Mouse (Mus musculus) kidney, embryonic 16.5 days (tissue): Measurements from ENCODE around the gene Zfp423. TPM values are rescaled to one million over a fixed set of nuclear protein-coding genes. Genes with fewer than 3 reads are reported as not detected.

Experiments used
- ATAC-seq: fragments of 200-750 bp; cut with Nextera tagmentation; 2 replicates; pipeline ENCODE4 v1.8.0; 2017; ENCODE audit warnings: moderate TSS enrichment; ENCODE audit not compliant: low FRiP score, low TSS enrichment
- H3K27ac ChIP-seq: fragments of 300-500 bp; sonication (generic); 2 replicates; pipeline ENCODE4 v1.5.1; 2014; ENCODE audit warnings: low read length
- H3K27me3 ChIP-seq: fragments of 300-500 bp; sonication (generic); 2 replicates; pipeline ENCODE4 v1.6.1; 2014; ENCODE audit warnings: low read length, control low read depth, mixed read lengths; ENCODE audit not compliant: insufficient read depth
- H3K36me3 ChIP-seq: fragments of 300-500 bp; sonication (generic); 2 replicates; pipeline ENCODE4 v1.6.1; 2014; ENCODE audit warnings: low read length, control low read depth, mixed read lengths; ENCODE audit not compliant: insufficient read depth
- H3K4me1 ChIP-seq: fragments of 300-500 bp; sonication (generic); 2 replicates; pipeline ENCODE4 v1.6.1; 2014; ENCODE audit warnings: low read length, control low read depth, mixed read lengths; ENCODE audit not compliant: insufficient read depth
- H3K4me2 ChIP-seq: fragments of 300-500 bp; sonication (generic); replicated peaks from 2 replicates; pipeline ENCODE4 v1.6.1; 2014; ENCODE audit warnings: low read depth, low read length
- H3K4me3 ChIP-seq: fragments of 300-500 bp; sonication (generic); 2 replicates; pipeline ENCODE4 v1.5.1; 2014; ENCODE audit warnings: mild to moderate bottlenecking, low read length
- H3K9ac ChIP-seq: fragments of 300-500 bp; sonication (generic); replicated peaks from 2 replicates; pipeline ENCODE4 v1.6.1; 2014; ENCODE audit warnings: low read length
- H3K9me3 ChIP-seq: fragments of 300-500 bp; sonication (generic); 2 replicates; pipeline ENCODE4 v1.6.1; 2016; ENCODE audit warnings: low read length, control low read depth
- WGBS: fragments of 180-500 bp; shearing (Covaris S2); extraction: QIAGEN DNeasy Blood & Tissue Kit; methylation state at CpG from one replicate; pipeline ENCODE4 v1.1.7; 2014; 5-methylcytosine and 5-hydroxymethylcytosine counted together
- polyA plus RNA-seq: library from polyadenylated mRNA; unstranded; fragments of >200 nt; fragmentation: Nextera tagmentation; extraction: Ambion mirVana; gene quantifications from 2 replicates; pipeline ENCODE4 v1.2.1, GENCODE M21; 2015

Gene Zfp423
- polyA plus RNA-seq, 1 experiment from 2014 or later: 11.4 TPM

GRCm38 (mm10) chr8:87645371-87645770 lies 314.0 kb downstream of the Zfp423 start:
- no peak for ATAC-seq
- Histone ChIP-seq H3K27me3 (no peaks in the 10 kb centered on the region), H3K4me2 (no peak overlapping the region), H3K27ac (no peak overlapping the region), H3K9me3 (no peaks in the 10 kb centered on the region), H3K4me3 (no peak overlapping the region), H3K36me3 (no peaks in the 10 kb centered on the region), H3K4me1 (peaks cover 3% of the 10 kb centered on the region; the same call in 1 of the 2 replicates), H3K9ac (no peak overlapping the region)
- WGBS: 20% methylated on average over 6 of the region's 6 CpGs

- no peak for ATAC-seq
Measured at GRCm38 (mm10) chr8:87640930-87641329, 318.5 kb downstream of the Zfp423 start.

GRCm38 (mm10) chr8:87636226-87636742 lies 323.1 kb downstream of the Zfp423 start:
- Histone ChIP-seq H3K27ac (peak overlapping the region; percentile 52), H3K9me3 (no peaks in the 10 kb centered on the region), H3K27me3 (no peaks in the 10 kb centered on the region), H3K9ac (no peak overlapping the region), H3K4me2 (peak overlapping the region; percentile 23; the same call in 1 of the 2 replicates), H3K4me1 (no peaks in the 10 kb centered on the region), H3K4me3 (no peak overlapping the region), H3K36me3 (no peaks in the 10 kb centered on the region)
- peak; percentile 57 for ATAC-seq
- 51% methylated on average over 11 of the region's 11 CpGs for WGBS

More at GRCm38 (mm10) chr8:87640930-87641329, 318.5 kb downstream of the Zfp423 start:
- Histone ChIP-seq H3K9ac (no peak overlapping the region), H3K27ac (no peak overlapping the region), H3K4me3 (no peak overlapping the region), H3K36me3 (no peaks in the 10 kb centered on the region), H3K27me3 (no peaks in the 10 kb centered on the region), H3K4me2 (no peak overlapping the region), H3K4me1 (peaks cover 3% of the 10 kb centered on the region; the same call in 1 of the 2 replicates), H3K9me3 (no peaks in the 10 kb centered on the region)
- WGBS: 47% methylated on average over 3 of the region's 3 CpGs

- no peak overlapping the region for H3K27ac ChIP-seq
- H3K9ac ChIP-seq: no peak overlapping the region
- H3K9me3 ChIP-seq: no peaks in the 10 kb centered on the region
- peaks cover 3% of the 10 kb centered on the region; the same call in 1 of the 2 replicates for H3K4me1 ChIP-seq
- no peak for ATAC-seq
- H3K4me2 ChIP-seq: no peak overlapping the region
- H3K36me3 ChIP-seq: no peaks in the 10 kb centered on the region
- H3K27me3 ChIP-seq: no peaks in the 10 kb centered on the region
- WGBS: 89% methylated on average over 7 of the region's 7 CpGs
- no peak overlapping the region for H3K4me3 ChIP-seq
Measured at GRCm38 (mm10) chr8:87631776-87632175, 327.6 kb downstream of the Zfp423 start.

GRCm38 (mm10) chr8:87629656-87630055 lies 329.7 kb downstream of the Zfp423 start:
- no peak overlapping the region for H3K27ac ChIP-seq
- H3K36me3 ChIP-seq: no peaks in the 10 kb centered on the region
- 32% methylated on average over 6 of the region's 6 CpGs for WGBS
- ATAC-seq: no peak
- H3K27me3 ChIP-seq: no peaks in the 10 kb centered on the region
- peaks cover 3% of the 10 kb centered on the region; the same call in 1 of the 2 replicates for H3K4me1 ChIP-seq
- no peaks in the 10 kb centered on the region for H3K9me3 ChIP-seq
- no peak overlapping the region for H3K4me2 ChIP-seq
- no peak overlapping the region for H3K9ac ChIP-seq
- H3K4me3 ChIP-seq: no peak overlapping the region

GRCm38 (mm10) chr8:87621181-87621580 lies 338.2 kb downstream of the Zfp423 start:
- Histone ChIP-seq H3K4me1 (no peaks in the 10 kb centered on the region), H3K9me3 (no peaks in the 10 kb centered on the region), H3K27me3 (0 out of 2 replicates have a peak, but pooled peaks cover 2% of the 10 kb centered on the region), H3K4me2 (no peak overlapping the region), H3K9ac (no peak overlapping the region), H3K27ac (no peak overlapping the region), H3K4me3 (no peak overlapping the region), H3K36me3 (no peaks in the 10 kb centered on the region)
- ATAC-seq: no peak
- 88% methylated on average over 12 of the region's 12 CpGs for WGBS

- 66% methylated on average over 6 of the region's 6 CpGs for WGBS
- no peak overlapping the region for H3K27ac ChIP-seq
- no peaks in the 10 kb centered on the region for H3K36me3 ChIP-seq
- no peaks in the 10 kb centered on the region for H3K4me1 ChIP-seq
- H3K4me2 ChIP-seq: no peak overlapping the region
- H3K9me3 ChIP-seq: no peaks in the 10 kb centered on the region
- no peak overlapping the region for H3K4me3 ChIP-seq
- H3K27me3 ChIP-seq: 0 out of 2 replicates have a peak, but pooled peaks cover 2% of the 10 kb centered on the region
- H3K9ac ChIP-seq: no peak overlapping the region
- no peak for ATAC-seq
Measured at GRCm38 (mm10) chr8:87620225-87620624, 339.2 kb downstream of the Zfp423 start.

- 69% methylated on average over 2 of the region's 2 CpGs for WGBS
- ATAC-seq: no peak
- Histone ChIP-seq H3K9ac (no peak overlapping the region), H3K27me3 (0 out of 2 replicates have a peak, but pooled peaks cover 2% of the 10 kb centered on the region), H3K27ac (no peak overlapping the region), H3K4me1 (no peaks in the 10 kb centered on the region), H3K36me3 (no peaks in the 10 kb centered on the region), H3K4me3 (no peak overlapping the region), H3K4me2 (no peak overlapping the region), H3K9me3 (no peaks in the 10 kb centered on the region)
Measured at GRCm38 (mm10) chr8:87619529-87619928, 339.9 kb downstream of the Zfp423 start.

GRCm38 (mm10) chr8:87619118-87619517 lies 340.3 kb downstream of the Zfp423 start:
- no peak overlapping the region for H3K4me3 ChIP-seq
- no peaks in the 10 kb centered on the region for H3K4me1 ChIP-seq
- H3K9me3 ChIP-seq: no peaks in the 10 kb centered on the region
- no peak overlapping the region for H3K9ac ChIP-seq
- H3K27ac ChIP-seq: no peak overlapping the region
- H3K36me3 ChIP-seq: no peaks in the 10 kb centered on the region
- WGBS: 54% methylated on average over 7 of the region's 7 CpGs
- no peak overlapping the region for H3K4me2 ChIP-seq
- ATAC-seq: no peak
- H3K27me3 ChIP-seq: 0 out of 2 replicates have a peak, but pooled peaks cover 2% of the 10 kb centered on the region

- Histone ChIP-seq H3K27me3 (no peaks in the 10 kb centered on the region), H3K4me3 (no peak overlapping the region), H3K4me2 (no peak overlapping the region), H3K27ac (no peak overlapping the region), H3K36me3 (no peaks in the 10 kb centered on the region), H3K4me1 (no peaks in the 10 kb centered on the region), H3K9me3 (no peaks in the 10 kb centered on the region), H3K9ac (no peak overlapping the region)
- 88% methylated on average over 1 of the region's 1 CpGs for WGBS
- ATAC-seq: no peak
Measured at GRCm38 (mm10) chr8:87613701-87614100, 345.7 kb downstream of the Zfp423 start.
